Mouse (Mus musculus): ENCODE results near the gene Ciz1.

DNA sequence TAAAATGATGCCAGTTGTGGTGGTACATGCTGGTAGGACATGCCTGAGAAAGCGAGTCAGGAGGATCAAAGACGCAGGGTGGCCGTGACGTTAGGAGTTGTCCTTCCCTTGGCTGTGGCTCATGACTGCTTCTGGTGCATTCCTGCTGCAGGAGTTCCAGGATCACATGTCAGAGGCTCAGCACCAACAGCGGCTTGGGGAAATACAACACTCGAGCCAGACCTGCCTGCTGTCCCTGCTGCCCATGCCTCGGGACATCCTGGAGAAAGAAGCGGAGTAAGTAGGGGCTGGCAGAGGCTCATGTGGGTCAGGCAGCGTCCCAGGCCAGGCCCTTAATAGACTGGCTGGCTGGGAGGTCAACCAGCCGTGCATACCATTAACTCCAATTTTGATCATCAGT is 22.1 kb downstream of the Ciz1 start:
- TF ChIP-seq GATA1 (IDR thresholded peaks at IDR 0.05; ENCODE audit: borderline replicate concordance, low read length) (no peak), CTCF (IDR thresholded peaks at IDR 0.05; ENCODE audit: low read depth, low read length) (no peak), GATA2 (IDR thresholded peaks at IDR 0.05; ENCODE audit: borderline replicate concordance, low read depth, low read length) (no peak), POLR2AphosphoS5 (IDR thresholded peaks at IDR 0.05; ENCODE audit: insufficient replicate concordance, low read depth, low read length) (no peak)

Measured in G1E (cell line).